Mouse (Mus musculus) hindbrain, postnatal 0 days (tissue): ENCODE measurements around the gene Htr5a. TPM values are rescaled to one million over a fixed set of nuclear protein-coding genes. Genes with fewer than 3 reads are reported as not detected.

Experiments
- ATAC-seq: fragments of 200-750 bp; cut with Nextera tagmentation; 2 replicates; pipeline ENCODE4 v1.8.0; 2017; ENCODE audit warnings: mild to moderate bottlenecking, moderate TSS enrichment, moderate library complexity
- DNase-seq: peaks from one replicate; pipeline ENCODE4 v3.0.0-alpha.2; 2015; ENCODE audit warnings: low spot score
- H3K27ac ChIP-seq: fragments of 300-500 bp; sonication (generic); 2 replicates; pipeline ENCODE4 v1.5.1; 2014; ENCODE audit warnings: mild to moderate bottlenecking
- H3K27me3 ChIP-seq: fragments of 300-500 bp; sonication (generic); 2 replicates; pipeline ENCODE4 v1.6.1; 2014; ENCODE audit warnings: low read length, mixed read lengths; ENCODE audit not compliant: insufficient read depth
- H3K36me3 ChIP-seq: fragments of 300-500 bp; sonication (generic); 2 replicates; pipeline ENCODE4 v1.6.1; 2014; ENCODE audit warnings: low read length, mixed read lengths; ENCODE audit not compliant: insufficient read depth
- H3K4me1 ChIP-seq: fragments of 300-500 bp; sonication (generic); 2 replicates; pipeline ENCODE4 v1.6.1; 2014; ENCODE audit warnings: antibody characterized with exemption, low read length, mixed read lengths; ENCODE audit not compliant: insufficient read depth
- H3K4me2 ChIP-seq: fragments of 300-500 bp; sonication (generic); 2 replicates; pipeline ENCODE4 v1.6.1; 2014; ENCODE audit warnings: low read depth, mild to moderate bottlenecking, low read length, moderate library complexity, mixed read lengths
- H3K4me3 ChIP-seq: fragments of 300-500 bp; sonication (generic); 2 replicates; pipeline ENCODE4 v1.5.1; 2014; ENCODE audit warnings: low read length
- H3K9ac ChIP-seq: fragments of 300-500 bp; sonication (generic); replicated peaks from 2 replicates; pipeline ENCODE4 v1.6.1; 2014; ENCODE audit warnings: mild to moderate bottlenecking, low read length, moderate library complexity, mixed read lengths
- H3K9me3 ChIP-seq: fragments of 300-500 bp; sonication (generic); 2 replicates; pipeline ENCODE4 v1.6.1; 2016; ENCODE audit warnings: low read length, mixed read lengths
- CTCF ChIP-seq: IDR thresholded peaks from 2 replicates; pipeline ENCODE4 v1.5.1; 2016; ENCODE audit warnings: antibody characterized with exemption, control low read depth, low read depth
- WGBS: fragments of 180-500 bp; shearing (Covaris S2); extraction: QIAGEN DNeasy Blood & Tissue Kit; methylation state at CpG from one replicate; pipeline ENCODE4 v1.1.7; 2014; 5-methylcytosine and 5-hydroxymethylcytosine counted together
- polyA plus RNA-seq: library from polyadenylated mRNA; unstranded; fragments of >200 nt; fragmentation: Nextera tagmentation; extraction: Ambion mirVana; gene quantifications from 2 replicates; pipeline ENCODE4 v1.2.1, GENCODE M21; 2015
- total RNA-seq: library from RNA; depleted of rRNA; stranded (reverse); fragments of >200 nt; gene quantifications from 2 replicates; pipeline ENCODE4 v1.2.3, GENCODE M21; 2014

Htr5a gene
- total and polyA plus RNA-seq, 2 experiments from 2014 or later, result 1.3 to 11.1 TPM

DNA sequence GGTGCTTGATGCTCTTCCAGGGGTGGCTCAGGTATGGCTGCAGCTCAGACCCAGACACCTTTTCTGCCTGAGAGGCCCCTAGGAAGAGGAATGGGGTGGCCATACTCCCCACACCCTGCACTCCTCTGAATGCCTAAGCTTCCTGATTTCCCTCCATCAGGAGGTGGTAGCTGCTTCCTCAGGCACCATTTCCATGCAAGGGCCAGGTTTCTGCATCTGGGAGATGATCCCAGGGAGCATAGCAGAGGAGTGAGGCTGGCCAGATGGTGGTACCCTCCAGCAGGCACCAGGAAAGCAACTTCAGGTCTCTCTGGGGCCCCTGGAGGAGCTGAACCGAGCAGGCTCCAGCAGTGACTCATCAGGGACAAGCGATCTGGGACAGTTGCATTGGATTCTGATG, 13.8 kb downstream of the Htr5a start:
- no peak overlapping the region for H3K9ac ChIP-seq
- no peaks in the 10 kb centered on the region for H3K27me3 ChIP-seq
- no peak overlapping the region for H3K27ac ChIP-seq
- TF ChIP-seq CTCF, result no peak
- ATAC-seq (no peak), DNase-seq (no peak)
- no peak overlapping the region for H3K4me2 ChIP-seq
- no peaks in the 10 kb centered on the region for H3K9me3 ChIP-seq
- no peak overlapping the region for H3K4me3 ChIP-seq
- no peaks in the 10 kb centered on the region for H3K36me3 ChIP-seq
- H3K4me1 ChIP-seq, result no peaks in the 10 kb centered on the region
- 87% methylated on average over 2 of the region's 2 CpGs for WGBS

DNA sequence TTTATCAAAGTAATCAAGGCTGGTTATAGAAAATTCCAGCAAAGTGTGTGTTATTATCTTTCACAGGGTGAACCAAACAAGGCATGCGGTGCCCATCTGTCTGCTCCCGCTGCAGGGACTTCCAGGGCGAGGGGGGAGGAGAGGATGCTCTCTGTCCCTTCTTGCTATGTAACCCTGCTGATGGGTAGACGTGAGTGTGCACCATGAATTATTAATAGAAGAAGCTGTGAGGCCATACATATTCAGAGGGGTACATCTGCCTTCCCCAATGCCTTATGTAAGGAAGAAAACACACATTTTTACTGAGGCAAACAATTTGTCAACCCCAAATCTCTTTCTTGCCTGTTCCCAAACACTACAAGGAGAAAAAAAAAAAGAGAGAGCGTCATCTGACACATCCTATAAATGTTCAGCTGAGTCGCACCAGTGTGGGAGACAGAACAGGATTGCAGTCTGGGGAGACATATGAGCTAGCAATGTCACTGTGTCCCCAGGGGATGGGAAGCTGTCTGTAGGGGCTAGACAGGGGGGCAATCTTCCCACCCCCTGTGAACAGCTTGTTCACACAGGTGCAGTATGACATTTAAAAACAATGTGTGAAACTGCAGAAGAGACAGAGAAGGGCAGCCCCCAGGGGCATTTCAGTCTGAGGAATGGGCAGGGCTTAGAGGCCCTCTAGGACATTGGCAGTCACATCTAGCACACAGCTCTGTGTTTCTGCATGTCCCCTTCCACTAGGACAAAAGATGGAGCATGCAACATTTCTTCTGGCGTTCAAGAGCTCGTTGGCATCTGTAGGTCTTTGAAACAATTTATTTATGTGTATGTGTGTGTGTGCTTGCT, 31.5 kb downstream of the Htr5a start:
- peaks cover 9% of the 10 kb centered on the region; the same call in 1 of the 2 replicates for H3K4me1 ChIP-seq
- DNase-seq, result peak; percentile 60
- H3K4me3 ChIP-seq, result no peak overlapping the region
- no peaks in the 10 kb centered on the region for H3K36me3 ChIP-seq
- no peak overlapping the region for H3K9ac ChIP-seq
- WGBS, result 16% methylated on average over 8 of the region's 8 CpGs
- TF ChIP-seq CTCF, result no peak
- no peak overlapping the region for H3K4me2 ChIP-seq
- peak overlapping the region; percentile 38; the same call in 1 of the 2 replicates for H3K27ac ChIP-seq
- H3K9me3 ChIP-seq, result no peaks in the 10 kb centered on the region
- peak; percentile 87 for ATAC-seq
- H3K27me3 ChIP-seq, result no peaks in the 10 kb centered on the region

DNA sequence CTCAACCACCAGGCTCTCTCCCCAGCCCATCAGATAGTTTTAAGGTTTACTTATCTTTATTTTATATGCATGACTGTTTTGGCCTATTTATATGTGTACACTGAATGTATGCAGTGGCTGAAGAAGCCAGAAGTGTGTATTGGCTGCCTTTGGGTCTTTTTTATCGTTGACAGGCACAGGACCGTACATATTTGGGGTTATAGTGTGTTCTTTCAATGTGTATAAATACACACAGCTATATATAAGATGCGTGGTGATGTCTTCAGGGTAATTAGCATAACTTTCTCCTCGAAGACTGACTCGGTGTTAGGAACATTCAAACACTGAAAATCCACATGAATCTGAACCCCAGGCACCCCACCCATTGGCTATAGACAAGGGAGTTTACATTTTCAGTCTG, 32.3 kb downstream of the Htr5a start:
- Histone ChIP-seq H3K27me3 (no peaks in the 10 kb centered on the region), H3K9me3 (no peaks in the 10 kb centered on the region), H3K4me3 (no peak overlapping the region), H3K9ac (no peak overlapping the region), H3K4me2 (no peak overlapping the region), H3K4me1 (peaks cover 9% of the 10 kb centered on the region; the same call in 1 of the 2 replicates), H3K27ac (0 out of 2 replicates have a peak overlapping the region, but pooled peaks have one; percentile 38), H3K36me3 (no peaks in the 10 kb centered on the region)
- no peak for ATAC-seq
- 72% methylated on average over 5 of the region's 5 CpGs for WGBS
- no peak for TF ChIP-seq CTCF
- no peak for DNase-seq

DNA sequence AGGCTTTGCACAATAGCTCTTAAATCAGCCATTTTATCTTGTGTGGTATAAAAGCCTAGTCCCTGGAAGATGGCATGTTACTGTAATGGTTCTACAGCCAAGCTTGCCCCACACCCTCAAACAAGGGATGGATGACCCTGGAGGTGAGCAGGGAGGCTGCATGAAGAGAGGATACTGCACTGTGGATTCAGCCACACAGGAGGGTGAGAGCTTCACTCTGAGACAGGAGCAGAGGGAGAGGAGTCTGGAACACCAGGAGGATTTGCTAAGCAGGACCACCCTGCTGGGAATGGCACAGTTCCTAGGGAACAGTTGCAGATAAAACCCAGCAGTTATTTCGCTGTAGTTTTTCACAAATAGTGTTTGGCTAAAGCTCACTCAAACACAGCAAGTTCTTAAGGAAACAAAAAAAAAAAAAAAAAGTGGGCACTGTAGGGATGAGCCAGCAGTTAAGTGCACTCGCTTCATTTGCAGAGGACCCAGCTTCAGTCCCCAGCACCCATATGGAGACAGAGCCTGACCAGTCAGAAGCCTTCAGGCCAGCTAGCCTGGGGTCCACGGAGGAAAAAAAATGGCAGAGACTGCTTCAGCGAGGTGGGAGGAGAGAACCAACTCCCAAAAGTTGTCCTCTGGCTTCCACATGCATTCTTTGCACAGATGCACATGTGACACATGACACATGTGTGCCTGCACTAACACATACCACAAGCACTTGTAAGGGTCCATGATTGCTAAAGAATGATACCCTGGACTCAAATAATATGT, 33.6 kb downstream of the Htr5a start:
- WGBS, result 61% methylated on average over 4 of the region's 4 CpGs
- Histone ChIP-seq H3K27ac (no peak overlapping the region), H3K4me3 (no peak overlapping the region), H3K36me3 (no peaks in the 10 kb centered on the region), H3K9me3 (no peaks in the 10 kb centered on the region), H3K9ac (no peak overlapping the region), H3K27me3 (no peaks in the 10 kb centered on the region), H3K4me1 (peaks cover 9% of the 10 kb centered on the region; the same call in 1 of the 2 replicates), H3K4me2 (no peak overlapping the region)
- no peak for ATAC-seq
- no peak for TF ChIP-seq CTCF
- DNase-seq, result no peak

DNA sequence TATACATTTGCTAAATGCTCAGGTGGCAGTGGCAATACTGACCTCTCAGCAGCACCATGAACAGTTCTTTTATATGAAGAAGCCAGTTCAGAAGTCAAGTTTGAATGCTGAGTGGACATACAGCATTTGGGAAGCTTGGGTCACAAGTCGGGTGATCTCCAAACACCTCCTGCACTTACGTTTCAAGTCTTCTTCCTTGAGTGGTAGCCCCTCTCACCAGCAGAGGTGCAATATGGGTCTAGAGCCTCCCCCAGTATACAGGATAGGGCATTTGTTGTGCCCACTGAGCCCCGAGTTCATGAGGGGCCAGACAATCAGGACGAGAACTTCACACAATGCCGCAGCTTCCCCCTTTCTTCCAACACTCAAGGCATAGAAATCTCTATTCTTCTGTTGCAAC, 36.4 kb downstream of the Htr5a start:
- Histone ChIP-seq H3K9ac (no peak overlapping the region), H3K4me3 (no peak overlapping the region), H3K27ac (no peak overlapping the region), H3K27me3 (no peaks in the 10 kb centered on the region), H3K36me3 (no peaks in the 10 kb centered on the region), H3K9me3 (no peaks in the 10 kb centered on the region), H3K4me1 (peaks cover 6% of the 10 kb centered on the region; the same call in 1 of the 2 replicates), H3K4me2 (no peak overlapping the region)
- no peak for DNase-seq
- WGBS, result 80% methylated on average over 5 of the region's 5 CpGs
- ATAC-seq, result no peak
- no peak for TF ChIP-seq CTCF

DNA sequence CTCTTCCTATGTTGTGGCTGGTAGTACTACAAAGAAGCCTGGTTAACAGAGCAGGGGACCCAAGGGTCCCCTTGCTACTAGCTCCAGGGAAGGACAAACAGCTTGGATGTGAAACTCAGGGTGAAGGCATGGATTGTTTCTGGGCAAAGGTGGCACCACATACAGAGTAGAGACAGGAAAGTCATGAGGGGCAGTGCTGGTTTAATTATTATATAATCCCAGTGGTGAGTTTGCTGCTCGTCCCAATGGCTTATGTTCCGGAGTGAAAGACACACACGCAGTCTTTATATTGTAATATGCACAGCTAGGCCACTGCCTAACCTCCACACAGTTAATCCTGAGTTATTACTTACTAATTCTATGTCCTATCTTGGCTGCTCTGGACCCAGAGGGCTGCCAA, 37.8 kb downstream of the Htr5a start:
- TF ChIP-seq CTCF, result no peak
- 96% methylated on average over 3 of the region's 3 CpGs for WGBS
- Histone ChIP-seq H3K27me3 (no peaks in the 10 kb centered on the region), H3K4me3 (no peak overlapping the region), H3K27ac (no peak overlapping the region), H3K36me3 (no peaks in the 10 kb centered on the region), H3K4me2 (no peak overlapping the region), H3K9ac (no peak overlapping the region), H3K4me1 (no peaks in the 10 kb centered on the region), H3K9me3 (no peaks in the 10 kb centered on the region)
- DNase-seq, result no peak
- ATAC-seq, result no peak
